Mouse (Mus musculus) thymus, adult 18-20 months (tissue): ENCODE data around the gene Clec14a.
"Not testable (repeated sequence)": the region's sequence is repeated elsewhere in the genome, so short reads cannot be mapped to it uniquely, and the experiment has no call there.

Experiments
- DNase-seq, 2 experiments: peaks; one replicate each; pipeline ENCODE4 v3.0.0; 2022; ENCODE audit warnings: mixed read lengths in 2 of 2

Gene Clec14a

GRCm38 (mm10) chr12:58268563-58269501 is at the start of gene Clec14a:
TSS of gene Clec14a (minus strand) at chr12:58269290.
- DNase-seq, result peak in 1 of 2 experiments; percentile 2

GRCm38 (mm10) chr12:58307835-58308234 is 38.7 kb upstream of the Clec14a start:
- DNase-seq, result no peak

- not testable (repeated sequence) for DNase-seq
Measured at GRCm38 (mm10) chr12:58306402-58306801, 37.3 kb upstream of the Clec14a start.

GRCm38 (mm10) chr12:58305567-58305966 is 36.5 kb upstream of the Clec14a start:
- no peak for DNase-seq

- no peak for DNase-seq
Measured at GRCm38 (mm10) chr12:58296980-58297379, 27.9 kb upstream of the Clec14a start.

GRCm38 (mm10) chr12:58285912-58286311 is 16.8 kb upstream of the Clec14a start:
- no peak for DNase-seq

GRCm38 (mm10) chr12:58270520-58270919 is 1.4 kb upstream of the Clec14a start:
- DNase-seq, result no peak

GRCm38 (mm10) chr12:58269505-58269904 is 415 bp upstream of the Clec14a start:
- DNase-seq, result no peak

GRCm38 (mm10) chr12:58268186-58268562 is 916 bp downstream of the Clec14a start:
- no peak for DNase-seq

GRCm38 (mm10) chr12:58267779-58268178 is 1.3 kb downstream of the Clec14a start:
- DNase-seq, result no peak

GRCm38 (mm10) chr12:58251901-58252300 is 17.2 kb downstream of the Clec14a start:
- DNase-seq, result no peak

GRCm38 (mm10) chr12:58232489-58232888 is 36.6 kb downstream of the Clec14a start:
- no peak for DNase-seq

- DNase-seq, result no peak
Measured at GRCm38 (mm10) chr12:58225644-58226043, 43.4 kb downstream of the Clec14a start.

- no peak for DNase-seq
Measured at GRCm38 (mm10) chr12:58219078-58219477, 50.0 kb downstream of the Clec14a start.

- no peak for DNase-seq
Measured at GRCm38 (mm10) chr12:58216218-58216617, 52.9 kb downstream of the Clec14a start.
